Mouse (Mus musculus): ENCODE measurements around the gene Ass1.
A peak's percentile ranks its signal among the peaks of the same experiment; 100 is the strongest.

Ass1 gene

GRCm38 (mm10) chr2:31469931-31470682 is at the start of gene Ass1:
Gene Ass1, plus strand, starts transcription at chr2:31470207.
- DNase-seq: peak; percentile 45 to 76

GRCm38 (mm10) chr2:31420914-31421313 is 49.1 kb upstream of the Ass1 start:
- peak in 1 of 2 experiments; percentile 21 for DNase-seq

DNA sequence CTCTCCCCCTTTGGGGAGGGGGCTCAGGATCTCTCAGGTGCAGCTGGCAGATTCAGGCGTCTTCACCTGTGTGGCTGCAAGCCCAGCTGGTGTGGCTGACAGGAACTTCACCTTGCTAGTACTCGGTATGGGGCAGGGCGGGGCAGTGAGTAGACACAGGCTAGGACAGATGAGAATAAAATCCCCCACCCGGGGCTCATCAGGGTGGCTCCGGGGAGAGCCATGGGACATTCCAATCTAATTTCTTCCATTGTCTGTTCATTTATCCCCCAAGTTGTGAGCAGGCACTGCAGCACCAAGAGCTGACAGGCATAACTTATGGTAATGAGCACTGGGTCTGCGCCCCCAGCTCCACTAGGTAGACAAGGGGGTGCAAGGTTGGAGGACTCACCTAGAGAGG is 47.4 kb upstream of the Ass1 start:
- no peak for DNase-seq

DNA sequence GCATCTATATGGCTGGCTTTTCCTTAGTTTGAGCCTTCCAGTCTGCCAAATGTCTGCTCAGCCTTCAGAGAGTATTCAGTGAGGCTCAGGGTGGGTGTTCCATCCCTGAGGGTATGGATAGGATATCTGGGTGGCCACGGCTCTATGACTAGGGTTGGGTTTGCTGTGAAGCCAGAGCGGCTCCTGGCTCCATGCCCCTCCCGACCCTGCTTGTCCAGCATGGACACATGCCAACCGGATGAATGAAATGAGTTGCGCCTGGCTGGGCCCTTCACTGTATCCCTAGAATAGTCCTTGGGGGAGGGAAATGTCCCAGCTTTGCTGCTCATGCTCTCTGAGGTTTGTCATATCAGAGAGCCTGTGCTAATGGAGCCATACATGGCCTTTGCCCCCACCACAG is 38.5 kb upstream of the Ass1 start:
- DNase-seq: peak in 1 of 2 experiments; percentile 18

DNA sequence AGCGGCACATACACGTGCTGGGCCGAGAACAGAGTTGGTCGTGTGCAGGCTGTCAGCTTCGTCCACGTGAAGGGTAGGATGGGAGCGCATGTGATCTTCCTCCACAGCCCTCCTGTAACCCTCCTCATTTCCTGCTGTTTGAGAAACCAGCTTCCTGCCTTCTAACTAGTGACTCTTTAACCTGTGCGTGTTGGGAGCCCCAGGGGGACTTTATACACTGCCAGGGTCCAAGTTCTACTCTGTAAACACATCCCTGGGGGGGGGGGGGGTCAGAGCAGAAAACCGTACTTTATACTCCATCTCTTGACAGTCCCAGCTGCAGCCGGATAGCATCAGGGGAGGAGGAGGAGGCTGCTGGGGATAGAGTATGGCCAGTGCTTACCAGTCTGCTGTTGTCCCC is 35.3 kb upstream of the Ass1 start:
- no peak for DNase-seq

GRCm38 (mm10) chr2:31435567-31435966 is 34.4 kb upstream of the Ass1 start:
- peak; percentile 30 to 53 for DNase-seq

DNA sequence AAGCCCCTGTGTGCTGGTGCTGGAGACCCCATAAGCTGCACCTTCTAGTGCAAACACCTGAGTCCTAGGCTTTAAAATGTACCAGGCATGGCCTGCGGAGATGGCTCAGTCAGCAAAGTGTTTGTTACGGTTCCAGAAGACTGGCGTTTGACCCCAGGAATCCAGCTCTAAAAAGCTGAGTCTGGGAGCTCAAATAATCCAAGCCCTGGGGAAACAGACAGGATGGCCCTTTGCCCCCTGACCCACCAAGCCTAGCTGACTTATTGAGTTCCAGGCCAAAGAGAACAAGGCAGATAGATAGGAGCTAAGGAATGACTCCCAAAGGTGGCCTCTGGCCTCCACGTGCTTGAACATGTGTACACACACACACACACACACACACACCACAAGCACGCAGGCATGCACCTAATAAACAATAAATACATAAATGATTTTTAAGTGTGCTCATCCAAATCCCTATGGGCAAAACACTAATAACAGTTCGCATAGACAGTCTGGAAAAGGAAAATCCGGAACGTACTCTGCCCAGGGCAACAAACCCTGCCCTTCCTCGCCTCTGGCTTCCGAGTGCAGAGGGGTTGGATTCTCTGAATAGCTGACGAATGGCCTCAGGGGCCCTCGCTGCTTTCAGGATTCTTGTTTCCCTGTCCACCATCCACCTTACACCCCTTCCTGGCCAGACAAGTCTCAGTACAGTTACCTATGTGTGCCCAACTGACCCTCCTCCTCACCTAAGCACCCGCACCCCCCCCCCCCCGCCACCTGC is 32.3 kb upstream of the Ass1 start:
- no peak for DNase-seq

GRCm38 (mm10) chr2:31439576-31439975 is 30.4 kb upstream of the Ass1 start:
- no peak for DNase-seq

GRCm38 (mm10) chr2:31442480-31443160 is 27.4 kb upstream of the Ass1 start:
- DNase-seq: no peak

- no peak for DNase-seq
Observed at GRCm38 (mm10) chr2:31446036-31446435, 24.0 kb upstream of the Ass1 start.

DNA sequence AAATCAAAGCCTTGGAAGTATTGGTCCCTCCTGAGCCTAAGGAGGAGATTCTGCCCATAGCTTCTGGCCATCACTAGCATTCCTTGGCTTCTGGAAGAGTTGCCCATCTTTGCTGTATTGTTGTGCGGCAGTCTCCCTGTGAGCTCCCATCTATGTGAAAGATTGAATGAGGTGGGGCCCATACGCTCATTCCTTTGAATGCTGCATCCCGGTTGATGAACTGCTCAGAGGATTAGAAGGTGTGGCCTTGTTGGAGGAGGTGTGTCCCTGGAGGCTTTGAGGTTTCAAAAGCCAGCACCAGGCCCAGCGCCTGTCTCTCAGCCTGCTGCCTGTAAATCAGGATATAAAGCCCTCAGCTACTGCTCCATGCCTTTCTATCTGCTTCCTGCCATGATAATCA is 23.6 kb upstream of the Ass1 start:
- DNase-seq: no peak

- DNase-seq: no peak
Observed at GRCm38 (mm10) chr2:31447536-31447935, 22.5 kb upstream of the Ass1 start.

DNA sequence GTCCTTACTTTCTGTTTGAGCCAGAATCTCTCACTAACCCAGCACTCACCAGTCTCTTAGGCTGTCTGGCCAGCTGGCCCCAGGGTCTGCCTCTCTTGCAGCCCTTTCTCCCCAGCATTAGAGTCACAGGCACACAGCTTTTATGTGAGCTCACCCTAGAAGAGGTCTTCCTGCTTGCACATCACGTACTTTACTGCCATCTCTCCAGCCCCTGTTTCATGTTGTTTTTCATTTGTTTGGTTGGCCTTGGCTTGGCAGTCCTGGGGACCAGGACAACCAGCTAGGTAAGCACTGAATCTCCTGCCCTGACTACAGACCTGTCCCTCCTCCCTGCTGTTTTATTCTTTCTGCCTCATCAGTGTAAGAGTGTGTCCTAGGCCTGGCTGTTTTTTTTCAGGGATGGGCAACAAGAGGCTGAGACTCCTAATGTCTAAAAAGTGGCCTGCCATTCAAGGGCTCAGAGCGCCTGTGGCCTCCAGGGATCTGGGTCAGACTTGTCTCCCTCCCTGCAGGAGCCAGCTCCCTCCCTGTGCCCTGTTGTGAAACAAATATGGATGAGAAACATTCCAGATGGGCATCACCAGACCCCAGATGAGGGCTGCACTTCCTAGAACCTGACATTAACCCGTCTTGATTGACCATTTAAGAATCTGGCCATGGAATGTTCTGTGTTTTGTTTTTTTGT is 21.1 kb upstream of the Ass1 start:
- DNase-seq: no peak

DNA sequence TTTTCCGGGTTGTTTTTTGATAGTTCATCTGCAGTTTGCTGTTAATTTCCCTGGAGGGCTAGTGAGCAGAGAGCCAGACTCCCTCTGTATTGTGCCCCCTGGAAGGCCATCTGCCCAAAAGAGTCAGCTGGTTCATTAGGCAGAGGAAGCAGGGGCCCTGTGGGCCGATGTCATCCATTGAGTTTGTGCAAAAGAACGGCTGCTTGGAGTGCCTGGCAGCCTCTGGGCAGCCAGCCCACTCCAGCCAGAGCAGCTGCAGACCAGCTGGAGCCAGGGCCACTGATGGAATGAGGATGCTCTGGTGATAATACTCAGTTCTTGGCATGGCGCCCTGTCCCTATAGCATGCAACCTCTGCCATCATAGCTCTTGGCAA is 20.6 kb upstream of the Ass1 start:
- DNase-seq: peak in 1 of 2 experiments; percentile 30

DNA sequence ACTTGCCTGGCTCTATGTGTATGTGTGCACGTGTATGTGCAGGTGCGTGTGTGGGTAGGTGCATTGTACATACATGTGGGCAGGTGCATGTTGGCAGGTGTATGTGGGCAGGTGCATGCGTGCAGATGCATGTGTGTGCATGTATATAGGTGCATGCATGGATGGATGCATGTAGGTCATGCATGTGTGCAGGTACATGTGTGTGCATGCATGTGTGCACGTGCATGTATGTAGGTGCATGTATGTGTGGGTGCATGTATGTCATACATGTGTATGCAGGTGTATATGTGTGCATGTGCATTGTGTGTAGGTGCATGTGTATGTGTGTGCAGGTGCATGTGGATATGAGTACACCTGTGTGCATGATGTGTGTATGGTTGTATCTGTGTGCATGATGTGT is 20.1 kb upstream of the Ass1 start:
- DNase-seq: no peak

GRCm38 (mm10) chr2:31450661-31451060 is 19.3 kb upstream of the Ass1 start:
- no peak for DNase-seq

- DNase-seq: no peak
Observed at GRCm38 (mm10) chr2:31451530-31451929, 18.5 kb upstream of the Ass1 start.

DNA sequence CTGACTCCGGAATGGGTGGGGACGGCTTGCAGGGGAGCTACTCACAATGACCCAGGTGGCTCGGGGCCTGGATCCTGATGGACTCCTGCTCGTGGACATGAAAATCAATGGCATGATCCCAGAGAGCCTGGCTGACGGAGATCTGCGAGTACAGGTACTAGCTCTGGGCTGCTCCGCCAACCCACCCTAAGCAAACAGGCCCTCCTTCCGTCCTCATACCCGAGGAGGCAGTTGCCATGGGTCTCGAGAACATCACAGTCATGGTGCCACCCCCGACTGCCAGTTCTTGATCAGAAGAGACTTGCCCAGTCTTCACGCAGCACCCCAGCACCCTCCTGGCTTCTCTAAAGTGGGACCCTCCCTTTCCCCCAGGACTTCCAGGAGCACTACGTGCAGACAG is 17.0 kb upstream of the Ass1 start:
- DNase-seq: no peak

DNA sequence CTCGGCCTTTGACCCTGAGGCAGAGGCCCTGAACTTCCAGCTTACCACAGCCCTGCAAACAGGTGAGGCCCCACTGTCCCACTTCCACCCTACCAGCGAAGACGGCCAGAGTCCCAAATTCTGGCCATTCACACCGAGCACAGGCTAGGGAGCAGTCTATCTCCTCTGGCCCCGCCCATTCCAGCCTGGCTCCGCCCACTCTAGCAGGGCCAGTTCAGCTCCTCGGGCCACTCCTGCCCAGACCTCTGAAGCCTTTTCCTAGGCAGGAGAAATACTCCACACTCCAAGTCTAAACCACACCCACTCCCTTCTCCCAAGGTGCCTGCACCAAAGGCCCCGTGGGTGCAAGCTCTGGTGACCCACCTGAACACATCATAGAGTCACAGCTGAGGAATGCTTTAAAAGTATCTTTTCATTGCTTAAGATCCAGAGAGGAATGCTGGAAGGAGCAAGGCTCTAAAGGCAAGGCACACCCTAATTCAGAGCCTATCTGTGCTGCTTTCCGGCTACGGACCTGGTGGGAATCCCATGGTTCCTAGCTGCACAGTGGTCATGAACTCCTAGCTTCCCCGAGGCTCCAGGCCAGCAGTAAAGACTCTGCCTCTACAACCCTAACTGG is 16.3 kb upstream of the Ass1 start:
- DNase-seq: peak in 1 of 2 experiments; percentile 21

DNA sequence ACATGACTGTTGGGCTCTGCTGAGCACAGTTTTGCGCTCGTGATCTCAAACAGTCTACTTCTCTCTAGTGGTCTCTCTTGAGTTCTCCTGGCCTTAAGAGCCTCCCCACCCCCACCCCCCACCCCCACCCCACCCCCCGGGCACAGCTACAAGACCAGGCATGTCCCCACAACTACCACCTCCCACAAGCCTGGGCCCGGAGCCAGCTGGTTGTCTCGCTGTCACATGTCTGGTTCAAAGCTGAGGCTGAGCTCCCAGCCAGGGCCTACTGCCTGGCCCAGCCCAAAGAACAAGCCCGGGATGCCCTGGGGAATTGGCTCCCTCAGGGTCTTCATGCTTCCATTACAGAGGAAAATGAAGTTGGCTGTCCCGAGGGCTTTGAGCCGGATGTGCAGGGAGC is 15.7 kb upstream of the Ass1 start:
- DNase-seq: peak in 1 of 2 experiments; percentile 27

GRCm38 (mm10) chr2:31455418-31455817 is 14.6 kb upstream of the Ass1 start:
- DNase-seq: no peak

GRCm38 (mm10) chr2:31458460-31458859 is 11.5 kb upstream of the Ass1 start:
- no peak for DNase-seq
